Mouse (Mus musculus) midbrain, postnatal 0 days (tissue): Measurements from ENCODE around the gene Bcap29. TPM values are rescaled to one million over a fixed set of nuclear protein-coding genes. Genes with fewer than 3 reads are reported as not detected.
A peak's percentile ranks its signal among the peaks of the same experiment; 100 is the strongest.
"Not testable (repeated sequence)": the region's sequence is repeated elsewhere in the genome, so short reads cannot be mapped to it uniquely, and the experiment has no call there.

Experiments used
- ATAC-seq: fragments of 200-750 bp; cut with Nextera tagmentation; 2 replicates; pipeline ENCODE4 v1.8.0; 2017; ENCODE audit warnings: moderate number of reproducible peaks, mild to moderate bottlenecking, moderate TSS enrichment, moderate library complexity; ENCODE audit not compliant: low FRiP score
- DNase-seq: peaks from one replicate; pipeline ENCODE4 v3.0.0-alpha.2; 2015; ENCODE audit warnings: low spot score
- H3K27ac ChIP-seq: fragments of 300-500 bp; sonication (generic); 2 replicates; pipeline ENCODE4 v1.5.1; 2014; ENCODE audit warnings: low read depth, mild to moderate bottlenecking, low read length, mixed read lengths
- H3K27me3 ChIP-seq: fragments of 300-500 bp; sonication (generic); 2 replicates; pipeline ENCODE4 v1.6.1; 2014; ENCODE audit warnings: low read length, control low read depth, mixed read lengths; ENCODE audit not compliant: insufficient read depth
- H3K36me3 ChIP-seq: fragments of 300-500 bp; sonication (generic); 2 replicates; pipeline ENCODE4 v1.6.1; 2014; ENCODE audit warnings: low read length, control low read depth, mixed read lengths; ENCODE audit not compliant: insufficient read depth
- H3K4me1 ChIP-seq: fragments of 300-500 bp; sonication (generic); 2 replicates; pipeline ENCODE4 v1.6.1; 2014; ENCODE audit warnings: mild to moderate bottlenecking, control low read depth, antibody characterized with exemption, low read length, mixed read lengths; ENCODE audit not compliant: insufficient read depth
- H3K4me2 ChIP-seq: fragments of 300-500 bp; sonication (generic); 2 replicates; pipeline ENCODE4 v1.6.1; 2014; ENCODE audit warnings: low read depth, mild to moderate bottlenecking, low read length, mixed read lengths; ENCODE audit not compliant: poor library complexity, severe bottlenecking
- H3K4me3 ChIP-seq: fragments of 300-500 bp; sonication (generic); 2 replicates; pipeline ENCODE4 v1.5.1; 2014; ENCODE audit warnings: low read depth, mild to moderate bottlenecking, low read length, moderate library complexity
- H3K9ac ChIP-seq: fragments of 300-500 bp; sonication (generic); replicated peaks from 2 replicates; pipeline ENCODE4 v1.6.1; 2014; ENCODE audit warnings: mild to moderate bottlenecking, low read length, moderate library complexity, mixed read lengths; ENCODE audit not compliant: poor library complexity, severe bottlenecking
- H3K9me3 ChIP-seq: fragments of 300-500 bp; sonication (generic); 2 replicates; pipeline ENCODE4 v1.6.1; 2016; ENCODE audit warnings: low read length, control low read depth
- CTCF ChIP-seq: IDR thresholded peaks from 2 replicates; pipeline ENCODE4 v1.5.1; 2016; ENCODE audit warnings: antibody characterized with exemption, mild to moderate bottlenecking
- WGBS: fragments of 180-500 bp; shearing (Covaris S2); extraction: QIAGEN DNeasy Blood & Tissue Kit; methylation state at CpG from one replicate; pipeline ENCODE4 v1.1.7; 2014; 5-methylcytosine and 5-hydroxymethylcytosine counted together
- polyA plus RNA-seq: library from polyadenylated mRNA; unstranded; fragments of >200 nt; fragmentation: Nextera tagmentation; extraction: Ambion mirVana; gene quantifications from 2 replicates; pipeline ENCODE4 v1.2.1, GENCODE M21; 2015
- total RNA-seq: library from RNA; depleted of rRNA; stranded (reverse); fragments of >200 nt; gene quantifications from 2 replicates; pipeline ENCODE4 v1.2.3, GENCODE M21; 2014

Gene Bcap29
- total and polyA plus RNA-seq, 2 experiments from 2014 or later, result 11.1 to 33.9 TPM

- Histone ChIP-seq H3K4me3 (peak within 1 kb of the TSS; percentile 96), H3K4me1 (no peaks in the 10 kb centered on the region), H3K27me3 (no peaks in the 10 kb centered on the region), H3K36me3 (no peaks in the 10 kb centered on the region), H3K27ac (peak within 1 kb of the TSS; percentile 65), H3K9ac (peak within 1 kb of the TSS; percentile 86), H3K9me3 (no peaks in the 10 kb centered on the region), H3K4me2 (peak within 1 kb of the TSS; percentile 51)
- WGBS, result under 1% methylated on average over 47 of the region's 47 CpGs
- ATAC-seq (peak; percentile 97), DNase-seq (peak; percentile 92)
- 0 out of 2 replicates have a peak, but pooled peaks have one; percentile 7 for TF ChIP-seq CTCF
These were observed 19.9 kb upstream of the Bcap29 start, which contains the start of the genes Dus4l and Cog5 for GRCm38 (mm10) chr12:31654197-31654964. Gene Dus4l (minus strand): TSS chr12:31654826. Gene Cog5 (plus strand): TSS chr12:31654869.

- Histone ChIP-seq H3K4me2 (peak overlapping the region; percentile 34; the same call in 1 of the 2 replicates), H3K9me3 (no peaks in the 10 kb centered on the region), H3K27me3 (no peaks in the 10 kb centered on the region), H3K4me3 (no peak overlapping the region; the same call in 1 of the 2 replicates), H3K36me3 (no peaks in the 10 kb centered on the region), H3K27ac (no peak overlapping the region), H3K4me1 (no peaks in the 10 kb centered on the region), H3K9ac (no peak overlapping the region)
- no peak for DNase-seq
- no peak for TF ChIP-seq CTCF
- ATAC-seq, result no peak
- 81% methylated on average over 5 of the region's 5 CpGs for WGBS
These were observed 19.2 kb upstream of the Bcap29 start for GRCm38 (mm10) chr12:31653611-31654010.

- no peak for TF ChIP-seq CTCF
- Histone ChIP-seq H3K4me2 (peak overlapping the region; percentile 66), H3K9ac (no peak overlapping the region), H3K4me3 (no peak overlapping the region), H3K36me3 (no peaks in the 10 kb centered on the region), H3K27me3 (no peaks in the 10 kb centered on the region), H3K9me3 (no peaks in the 10 kb centered on the region), H3K4me1 (no peaks in the 10 kb centered on the region; the same call in 1 of the 2 replicates), H3K27ac (no peak overlapping the region)
- WGBS, result 70% methylated on average over 3 of the region's 3 CpGs
- ATAC-seq (no peak), DNase-seq (no peak)
These were observed 766 bp upstream of the Bcap29 start for GRCm38 (mm10) chr12:31635240-31635607.

GRCm38 (mm10) chr12:31633970-31634342 lies 502 bp downstream of the Bcap29 start:
- TF ChIP-seq CTCF, result no peak
- 10% methylated on average over 13 of the region's 13 CpGs for WGBS
- Histone ChIP-seq H3K9me3 (no peaks in the 10 kb centered on the region), H3K4me2 (peak overlapping the region; percentile 66), H3K4me1 (no peaks in the 10 kb centered on the region; the same call in 1 of the 2 replicates), H3K27ac (peak overlapping the region; percentile 74; the same call in 1 of the 2 replicates), H3K27me3 (no peaks in the 10 kb centered on the region), H3K36me3 (no peaks in the 10 kb centered on the region), H3K4me3 (peak overlapping the region; percentile 60), H3K9ac (peak overlapping the region; percentile 78)
- peak; percentile 52 for ATAC-seq
- peak; percentile 14 for DNase-seq

GRCm38 (mm10) chr12:31628396-31628795 lies 6.1 kb downstream of the Bcap29 start:
- not testable (repeated sequence) for H3K4me3 ChIP-seq, ATAC-seq, H3K4me1 ChIP-seq, DNase-seq, H3K4me2 ChIP-seq, H3K9me3 ChIP-seq, H3K27me3 ChIP-seq, H3K36me3 ChIP-seq, H3K9ac ChIP-seq, H3K27ac ChIP-seq
- WGBS, result 93% methylated on average over 9 of the region's 9 CpGs

GRCm38 (mm10) chr12:31625016-31625415 lies 9.4 kb downstream of the Bcap29 start:
- H3K27me3 ChIP-seq, result no peaks in the 10 kb centered on the region
- ATAC-seq (no peak), DNase-seq (no peak)
- no peaks in the 10 kb centered on the region for H3K9me3 ChIP-seq
- no peak overlapping the region for H3K4me3 ChIP-seq
- H3K4me2 ChIP-seq, result no peak overlapping the region
- no peaks in the 10 kb centered on the region for H3K4me1 ChIP-seq
- H3K27ac ChIP-seq, result no peak overlapping the region
- H3K36me3 ChIP-seq, result no peaks in the 10 kb centered on the region; the same call in 1 of the 2 replicates
- TF ChIP-seq CTCF, result no peak
- H3K9ac ChIP-seq, result no peak overlapping the region
- 97% methylated on average over 1 of the region's 1 CpGs for WGBS
